Mouse (Mus musculus) MEL (cell line): ENCODE results near the gene Lamtor5. TPM values are rescaled to one million over a fixed set of nuclear protein-coding genes. Genes with fewer than 3 reads are reported as not detected.

ENCODE experiments used
- DNase-seq: peaks from one replicate; pipeline ENCODE4 v3.0.0; 2011; ENCODE audit warnings: low read depth, low spot score
- H3K27ac ChIP-seq: 2 replicates; pipeline ENCODE4 v1.5.1; 2012; ENCODE audit warnings: low read depth, mild to moderate bottlenecking, control low read depth, low read length, moderate library complexity; ENCODE audit not compliant: control insufficient read depth
- H3K27me3 ChIP-seq, 2 experiments: fragments of 150-350 bp in 1 of 2; sonication (generic) in 1 of 2; 2 replicates each; pipeline ENCODE4 v1.6.1; 2012; ENCODE audit warnings: low read length in 2 of 2, mild to moderate bottlenecking in 2 of 2, improper control_type of control experiment in 1 of 2, moderate library complexity in 1 of 2; ENCODE audit not compliant: insufficient read depth in 2 of 2, control insufficient read depth in 1 of 2
- H3K36me3 ChIP-seq, 2 experiments: 2 replicates each; pipeline ENCODE4 v1.6.1; 2012 to 2014; ENCODE audit warnings: low read length in 2 of 2, improper control_type of control experiment in 1 of 2, inconsistent platforms in 1 of 2, mild to moderate bottlenecking in 1 of 2; ENCODE audit not compliant: insufficient read depth in 2 of 2, control insufficient read depth in 1 of 2
- H3K4me1 ChIP-seq, 2 experiments: fragments of 150-350 bp in 1 of 2; sonication (generic) in 1 of 2; 2 replicates each; pipeline ENCODE4 v1.6.1; 2012; ENCODE audit warnings: low read length in 2 of 2, improper control_type of control experiment in 1 of 2, mild to moderate bottlenecking in 1 of 2; ENCODE audit not compliant: insufficient read depth in 2 of 2, control insufficient read depth in 1 of 2
- H3K4me3 ChIP-seq, 2 experiments: fragments of 150-350 bp in 1 of 2; sonication (generic) in 1 of 2; 2 replicates each; pipeline ENCODE4 v1.5.1; 2012; ENCODE audit warnings: low read depth in 2 of 2, low read length in 2 of 2, mild to moderate bottlenecking in 2 of 2, moderate library complexity in 2 of 2, control low read depth in 1 of 2, improper control_type of control experiment in 1 of 2; ENCODE audit not compliant: control insufficient read depth in 1 of 2, insufficient read depth in 1 of 2
- H3K79me2 ChIP-seq: 2 replicates; pipeline ENCODE4 v1.6.1; 2012; ENCODE audit warnings: mild to moderate bottlenecking, low read length, moderate library complexity; ENCODE audit not compliant: control insufficient read depth, poor library complexity, insufficient read depth
- H3K9ac ChIP-seq: 2 replicates; pipeline ENCODE4 v1.6.1; 2012; ENCODE audit warnings: low read depth, mild to moderate bottlenecking, control low read depth, low read length, moderate library complexity; ENCODE audit not compliant: control insufficient read depth, poor library complexity, severe bottlenecking
- H3K9me3 ChIP-seq: fragments of 150-350 bp; sonication (generic); replicated peaks from 2 replicates; pipeline ENCODE4 v1.6.1; 2012; ENCODE audit warnings: mild to moderate bottlenecking, low read length, improper control_type of control experiment, moderate library complexity; ENCODE audit not compliant: insufficient read depth
- BHLHE40 ChIP-seq: IDR thresholded peaks from 2 replicates; pipeline ENCODE4 v1.6.1; 2012; ENCODE audit warnings: low read depth, mild to moderate bottlenecking, inconsistent platforms, low read length, improper control_type of control experiment, borderline replicate concordance
- CHD2 ChIP-seq: IDR thresholded peaks from 2 replicates; pipeline ENCODE4 v1.6.1; 2011; ENCODE audit warnings: low read length, improper control_type of control experiment
- CTCF ChIP-seq, 3 experiments: IDR thresholded peaks in 2 of 3; conservative IDR thresholded peaks in 1 of 3; 2 replicates each; pipeline ENCODE4 v1.5.1; 2011 to 2012; ENCODE audit warnings: low read length in 3 of 3, low read depth in 2 of 3, mild to moderate bottlenecking in 2 of 3, improper control_type of control experiment in 1 of 3, inconsistent platforms in 1 of 3, mixed read lengths in 1 of 3, moderate library complexity in 1 of 3; ENCODE audit not compliant: control insufficient read depth in 1 of 3, insufficient read depth in 1 of 3, poor library complexity in 1 of 3, severe bottlenecking in 1 of 3
- E2F4 ChIP-seq: IDR thresholded peaks from 2 replicates; pipeline ENCODE4 v1.6.1; 2011; ENCODE audit warnings: low read depth, low read length, improper control_type of control experiment, borderline replicate concordance
- EP300 ChIP-seq, 2 experiments: IDR thresholded peaks; 2 replicates each; pipeline ENCODE4 v1.6.1; 2011; ENCODE audit warnings: improper control_type of control experiment in 2 of 2, low read length in 2 of 2, low read depth in 1 of 2, mild to moderate bottlenecking in 1 of 2
- ETS1 ChIP-seq: IDR thresholded peaks from 2 replicates; pipeline ENCODE4 v1.6.1; 2012; ENCODE audit warnings: low read depth, mild to moderate bottlenecking, inconsistent platforms, low read length, improper control_type of control experiment, moderate library complexity
- GATA1 ChIP-seq: IDR thresholded peaks from 2 replicates; pipeline ENCODE4 v1.6.1; 2011; ENCODE audit warnings: low read depth, low read length, improper control_type of control experiment
- HCFC1 ChIP-seq: IDR thresholded peaks from 2 replicates; pipeline ENCODE4 v1.6.1; 2012; ENCODE audit warnings: low read depth, mild to moderate bottlenecking, inconsistent platforms, low read length, improper control_type of control experiment, moderate library complexity
- KAT2A ChIP-seq: conservative IDR thresholded peaks from 2 replicates; pipeline ENCODE4 v1.6.1; 2012; ENCODE audit warnings: low read depth, low read length, improper control_type of control experiment, inconsistent platforms
- MAFK ChIP-seq: IDR thresholded peaks from 2 replicates; pipeline ENCODE4 v1.6.1; 2011; ENCODE audit warnings: low read depth, mild to moderate bottlenecking, low read length, improper control_type of control experiment, borderline replicate concordance
- MEF2A ChIP-seq: IDR thresholded peaks from 2 replicates; pipeline ENCODE4 v1.6.1; 2014; ENCODE audit warnings: low read depth, mild to moderate bottlenecking, inconsistent platforms, low read length, improper control_type of control experiment; ENCODE audit not compliant: poor library complexity, insufficient replicate concordance, severe bottlenecking; ENCODE audit errors: extremely low read depth
- MXI1 ChIP-seq: IDR thresholded peaks from 2 replicates; pipeline ENCODE4 v1.6.1; 2011; ENCODE audit warnings: mild to moderate bottlenecking, low read depth, low read length, improper control_type of control experiment
- MYC ChIP-seq: IDR thresholded peaks from 2 replicates; pipeline ENCODE4 v1.6.1; 2011; ENCODE audit warnings: low read depth, mild to moderate bottlenecking, low read length, improper control_type of control experiment, moderate library complexity
- NRF1 ChIP-seq: IDR thresholded peaks from 2 replicates; pipeline ENCODE4 v1.6.1; 2014; ENCODE audit warnings: low read depth, mild to moderate bottlenecking, inconsistent platforms, low read length, improper control_type of control experiment, moderate library complexity; ENCODE audit not compliant: poor library complexity, insufficient read depth, severe bottlenecking
- POLR2A ChIP-seq, 2 experiments: IDR thresholded peaks; 2 replicates each; pipeline ENCODE4 v1.6.1; 2011 to 2012; ENCODE audit warnings: low read length in 2 of 2, mild to moderate bottlenecking in 2 of 2, control low read depth in 1 of 2, improper control_type of control experiment in 1 of 2, low read depth in 1 of 2, moderate library complexity in 1 of 2; ENCODE audit not compliant: control insufficient read depth in 1 of 2, insufficient read depth in 1 of 2, poor library complexity in 1 of 2
- POLR2AphosphoS2 ChIP-seq: IDR thresholded peaks from 2 replicates; pipeline ENCODE4 v1.6.1; 2011; ENCODE audit warnings: low read length, improper control_type of control experiment
- POLR2AphosphoS5 ChIP-seq: IDR thresholded peaks from 2 replicates; pipeline ENCODE4 v1.6.1; 2012; ENCODE audit warnings: low read depth, borderline replicate concordance, mild to moderate bottlenecking, inconsistent platforms, low read length, moderate library complexity, mixed read lengths
- RAD21 ChIP-seq: IDR thresholded peaks from 2 replicates; pipeline ENCODE4 v1.6.1; 2011; ENCODE audit warnings: mild to moderate bottlenecking, low read depth, low read length, improper control_type of control experiment
- RCOR1 ChIP-seq: IDR thresholded peaks from 2 replicates; pipeline ENCODE4 v1.6.1; 2012; ENCODE audit warnings: low read depth, mild to moderate bottlenecking, inconsistent platforms, low read length, improper control_type of control experiment
- SMC3 ChIP-seq: IDR thresholded peaks from 2 replicates; pipeline ENCODE4 v1.6.1; 2011; ENCODE audit warnings: low read depth, low read length, improper control_type of control experiment
- TAL1 ChIP-seq: IDR thresholded peaks from 2 replicates; pipeline ENCODE4 v1.6.1; 2012; ENCODE audit warnings: mild to moderate bottlenecking, inconsistent platforms, low read length, moderate library complexity, mixed read lengths
- TBP ChIP-seq: IDR thresholded peaks from 2 replicates; pipeline ENCODE4 v1.8.0; 2011; ENCODE audit warnings: low read depth, low read length, improper control_type of control experiment
- TCF12 ChIP-seq: IDR thresholded peaks from 2 replicates; pipeline ENCODE4 v1.6.1; 2014; ENCODE audit warnings: low read depth, mild to moderate bottlenecking, inconsistent platforms, low read length, improper control_type of control experiment, moderate library complexity
- UBTF ChIP-seq: IDR thresholded peaks from 2 replicates; pipeline ENCODE4 v1.6.1; 2012; ENCODE audit warnings: low read depth, mild to moderate bottlenecking, inconsistent platforms, low read length, improper control_type of control experiment, moderate library complexity, borderline replicate concordance; ENCODE audit not compliant: insufficient read depth
- USF1 ChIP-seq: IDR thresholded peaks from 2 replicates; pipeline ENCODE4 v1.6.1; 2014; ENCODE audit warnings: low read depth, mild to moderate bottlenecking, inconsistent platforms, low read length, improper control_type of control experiment, moderate library complexity
- USF2 ChIP-seq, 2 experiments: IDR thresholded peaks; 2 replicates each; pipeline ENCODE4 v1.6.1; 2011 to 2012; ENCODE audit warnings: improper control_type of control experiment in 2 of 2, low read length in 2 of 2, borderline replicate concordance in 1 of 2, inconsistent platforms in 1 of 2, low read depth in 1 of 2, mild to moderate bottlenecking in 1 of 2; ENCODE audit not compliant: insufficient read depth in 1 of 2
- ZC3H11A ChIP-seq: IDR thresholded peaks from 2 replicates; pipeline ENCODE4 v1.6.1; 2012; ENCODE audit warnings: low read depth, mild to moderate bottlenecking, inconsistent platforms, low read length, improper control_type of control experiment
- ZKSCAN1 ChIP-seq: IDR thresholded peaks from 2 replicates; pipeline ENCODE4 v1.6.1; 2012; ENCODE audit warnings: low read depth, mild to moderate bottlenecking, inconsistent platforms, low read length, improper control_type of control experiment, moderate library complexity
- ZMIZ1 ChIP-seq: IDR thresholded peaks from 2 replicates; pipeline ENCODE4 v1.6.1; 2012; ENCODE audit warnings: low read depth, mild to moderate bottlenecking, inconsistent platforms, low read length, improper control_type of control experiment, moderate library complexity
- ZNF384 ChIP-seq: IDR thresholded peaks from 2 replicates; pipeline ENCODE4 v1.6.1; 2012; ENCODE audit warnings: low read depth, mild to moderate bottlenecking, inconsistent platforms, low read length, improper control_type of control experiment
- polyA plus RNA-seq, 2 experiments: library from polyadenylated mRNA; stranded (reverse) in 1 of 2; unstranded in 1 of 2; fragments of >175 nt in 1 of 2; fragments of >200 nt in 1 of 2; gene quantifications; 2 replicates each; pipeline versions ENCODE4 v1.2.1 to v1.2.4; 2012; ENCODE audit warnings: low replicate concordance in 2 of 2, low read depth in 1 of 2; ENCODE audit not compliant: insufficient read length in 2 of 2, insufficient read depth in 1 of 2, missing spikeins in 1 of 2
- total RNA-seq: library from RNA; depleted of rRNA; stranded (reverse); fragments of 300-350 nt; gene quantifications from 2 replicates; pipeline ENCODE4 v1.2.3, GENCODE M21; 2012

Lamtor5 gene
- total and polyA plus RNA-seq, 3 experiments = 104 to 170 (median 129) TPM

GRCm38 (mm10) chr3:107272433-107272832, 6.2 kb upstream of the Lamtor5 start:
- TF ChIP-seq TAL1 (peak; percentile 26; the same call in 1 of the 2 replicates), RCOR1 (peak; percentile 55), EP300 (IDR thresholded peaks at IDR 0.05; ENCODE audit: low read depth in 1 of 2, low read length in 2 of 2) (peak; percentile 64 to 76), GATA1 (peak; percentile 37; the same call in 1 of the 2 replicates), MAFK (no peak), TCF12 (peak; percentile 52; the same call in 1 of the 2 replicates)
- Histone ChIP-seq H3K4me3 (no peak overlapping the region), H3K27me3 (peaks cover 2 to 3% of the 10 kb centered on the region in 2 experiments; a peak in 1 of 4 replicates), H3K9ac (no peak overlapping the region), H3K79me2 (no peaks in the 10 kb centered on the region), H3K36me3 (peaks cover 0 to 2% of the 10 kb centered on the region in 2 experiments; a peak in 1 of 4 replicates), H3K4me1 (0 out of 4 replicates have a peak, but pooled peaks cover 0 to 3% of the 10 kb centered on the region in 2 experiments), H3K9me3 (no peaks in the 10 kb centered on the region), H3K27ac (no peak overlapping the region)
- DNase-seq = peak; percentile 55

- H3K36me3 ChIP-seq = peaks cover 0 to 2% of the 10 kb centered on the region in 2 experiments; a peak in 1 of 4 replicates
- 0 out of 4 replicates have a peak, but pooled peaks cover 0 to 3% of the 10 kb centered on the region in 2 experiments for H3K4me1 ChIP-seq
- peak; percentile 80 for DNase-seq
- H3K79me2 ChIP-seq = no peaks in the 10 kb centered on the region
- no peak overlapping the region for H3K9ac ChIP-seq
- no peak overlapping the region for H3K4me3 ChIP-seq
- H3K27ac ChIP-seq = no peak overlapping the region
- no peaks in the 10 kb centered on the region; a peak in 1 of 4 replicates for H3K27me3 ChIP-seq
- no peaks in the 10 kb centered on the region for H3K9me3 ChIP-seq
- TF ChIP-seq ZMIZ1 = no peak
- peak; percentile 79 for TF ChIP-seq RAD21
- TF ChIP-seq MXI1 = no peak
- TF ChIP-seq SMC3 = peak; percentile 78
- no peak for TF ChIP-seq POLR2A (IDR thresholded peaks at IDR 0.05; ENCODE audit: control insufficient read depth in 1 of 2, insufficient read depth in 1 of 2, low read depth in 1 of 2, low read length in 2 of 2, poor library complexity in 1 of 2)
- TF ChIP-seq E2F4 = no peak
- no peak for TF ChIP-seq HCFC1
- peak; percentile 75 to 88 (median 81) for TF ChIP-seq CTCF (IDR thresholded peaks at IDR 0.05 in 2 of 3, conservative IDR thresholded peaks at IDR 0.05 in 1 of 3; ENCODE audit: control insufficient read depth in 1 of 3, insufficient read depth in 1 of 3, low read depth in 2 of 3, low read length in 3 of 3, poor library complexity in 1 of 3, severe bottlenecking in 1 of 3)
- TF ChIP-seq POLR2AphosphoS5 = no peak
- no peak for TF ChIP-seq MAFK
- TF ChIP-seq POLR2AphosphoS2 = no peak
- TF ChIP-seq TAL1 = no peak
- no peak for TF ChIP-seq NRF1
- no peak for TF ChIP-seq ETS1
- no peak for TF ChIP-seq RCOR1
- TF ChIP-seq UBTF = no peak
- TF ChIP-seq EP300 (IDR thresholded peaks at IDR 0.05; ENCODE audit: low read depth in 1 of 2, low read length in 2 of 2) = no peak
- peak; percentile 43; the same call in 1 of the 2 replicates for TF ChIP-seq ZC3H11A
- no peak for TF ChIP-seq TBP
- no peak for TF ChIP-seq MEF2A
- TF ChIP-seq GATA1 = no peak
- TF ChIP-seq CHD2 = no peak
- TF ChIP-seq BHLHE40 = no peak
- TF ChIP-seq KAT2A = no peak
- TF ChIP-seq MYC = no peak
- TF ChIP-seq ZKSCAN1 = no peak
- TF ChIP-seq USF1 = no peak
- no peak for TF ChIP-seq ZNF384
- TF ChIP-seq USF2 (IDR thresholded peaks at IDR 0.05; ENCODE audit: borderline replicate concordance in 1 of 2, insufficient read depth in 1 of 2, low read depth in 1 of 2, low read length in 2 of 2) = no peak
Observed at GRCm38 (mm10) chr3:107273820-107274219, 4.8 kb upstream of the Lamtor5 start.
